Mouse (Mus musculus): ENCODE data around the gene Rac3. TPM values are rescaled to one million over a fixed set of nuclear protein-coding genes. Genes with fewer than 3 reads are reported as not detected.
"Not testable (repeated sequence)": the region's sequence is repeated elsewhere in the genome, so short reads cannot be mapped to it uniquely, and the experiment has no call there.

The Rac3 gene
- total RNA-seq, 2 experiments from 2014 or later = 0.83 to 1.4 TPM

DNA sequence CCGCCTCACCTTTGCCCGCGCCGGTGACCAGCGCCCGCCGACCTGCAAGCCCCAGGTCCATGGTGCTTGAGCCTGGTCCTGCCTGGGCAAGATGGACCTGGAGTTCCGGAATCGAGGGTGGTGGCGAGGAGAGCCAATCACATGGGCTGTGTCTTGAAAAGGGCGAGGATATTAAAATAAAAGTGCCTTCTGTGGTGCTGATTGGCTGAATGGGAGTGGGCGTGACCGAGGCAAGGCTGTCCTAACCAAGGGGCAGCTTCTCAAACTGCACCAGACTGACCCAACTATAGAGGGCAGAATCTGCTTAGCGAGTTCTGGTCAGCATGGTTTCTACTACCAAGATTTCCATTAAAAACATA lies 5.9 kb downstream of the Rac3 start, which contains the start of gene Dcxr:
TSS of gene Dcxr (minus strand) at position 113 of the 359 bp plus-strand sequence.
- peak; percentile 88 for ATAC-seq (ENCODE audit: poor library complexity, severe bottlenecking)

DNA sequence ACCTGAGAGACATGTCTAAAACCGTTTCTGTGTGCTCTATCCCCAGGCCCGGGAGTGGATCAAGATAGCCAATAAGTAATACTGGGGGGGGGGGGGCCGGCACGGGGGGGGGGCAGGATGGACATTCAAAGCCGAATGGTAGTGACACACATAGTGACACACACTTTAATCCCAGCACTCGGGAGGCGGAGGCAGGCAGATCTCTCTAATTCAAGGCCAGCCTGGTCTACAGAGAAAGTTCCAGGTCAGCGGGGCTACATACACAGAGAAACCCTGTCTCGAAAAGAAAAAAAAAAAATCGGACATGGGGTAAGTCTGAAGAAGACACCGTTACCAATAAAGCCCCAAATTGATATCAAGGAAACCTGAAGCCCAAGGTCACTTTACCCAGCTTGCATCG lies 6.3 kb downstream of the Rac3 start:
- ATAC-seq (ENCODE audit: poor library complexity, severe bottlenecking) = no peak

DNA sequence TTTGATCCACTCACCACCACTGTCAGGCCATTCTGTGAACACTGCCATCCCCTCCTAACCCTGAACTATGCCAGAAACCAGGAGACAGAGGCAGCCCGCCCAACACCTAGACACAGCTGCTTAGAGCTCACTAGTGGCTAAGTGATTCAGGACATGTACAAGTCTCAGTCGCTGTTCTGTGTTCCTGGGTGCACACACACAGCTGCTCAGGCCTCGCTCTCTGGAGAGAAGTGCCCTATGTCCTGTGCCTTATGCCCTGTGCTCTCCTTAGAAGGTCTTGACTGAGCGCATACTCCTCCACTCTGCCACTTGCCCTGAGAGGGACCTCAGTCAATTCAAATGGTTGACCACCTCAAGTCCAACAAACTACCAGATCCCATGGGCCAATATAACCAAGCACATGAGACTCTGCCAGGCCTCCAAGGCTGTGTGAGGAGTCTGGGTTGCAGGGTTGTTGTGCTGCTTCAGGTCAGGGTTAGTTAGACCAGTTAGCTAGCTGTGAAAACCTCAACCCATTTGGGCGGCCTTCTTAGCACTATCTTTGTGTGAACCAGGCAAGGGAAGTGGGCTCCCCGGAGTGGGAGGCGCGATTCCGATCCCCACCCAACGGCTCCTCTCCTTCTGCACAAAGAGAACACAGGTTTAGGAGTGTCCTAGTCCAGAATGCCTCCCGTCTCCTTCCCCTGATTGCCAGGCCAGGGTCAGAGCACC lies 7.4 kb downstream of the Rac3 start:
- ATAC-seq (ENCODE audit: poor library complexity, severe bottlenecking) = no peak

DNA sequence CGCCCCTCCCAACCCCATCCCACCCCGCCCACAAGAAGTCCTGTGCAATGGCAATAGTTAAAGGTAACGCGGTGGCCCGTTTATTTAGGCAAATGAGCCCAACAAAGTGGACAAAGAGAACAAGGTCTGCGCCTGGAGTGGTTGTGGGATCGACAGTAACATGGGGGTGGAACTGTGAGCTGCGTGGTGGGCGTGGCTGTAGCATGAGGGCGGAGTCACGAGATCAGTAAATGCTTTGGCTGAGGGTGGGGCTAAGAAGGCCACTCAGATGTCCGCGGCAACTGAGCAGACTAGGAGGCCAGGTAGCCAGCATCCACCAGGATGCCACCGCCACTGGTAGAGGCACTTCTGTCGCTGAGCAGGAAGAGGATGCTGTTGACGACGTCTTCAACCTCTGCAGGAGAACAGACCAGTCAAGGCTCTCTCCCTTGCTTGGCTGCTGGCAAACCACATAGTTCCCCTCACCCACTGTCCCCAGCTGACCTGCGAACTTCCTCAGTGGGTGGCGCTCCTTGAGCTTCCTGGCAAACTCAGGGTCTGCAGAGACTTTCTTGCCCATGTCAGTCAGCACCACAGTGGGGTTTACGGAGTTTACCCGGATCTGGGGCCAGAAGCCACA lies 8.3 kb downstream of the Rac3 start:
- peak; percentile 75 for ATAC-seq (ENCODE audit: poor library complexity, severe bottlenecking)

DNA sequence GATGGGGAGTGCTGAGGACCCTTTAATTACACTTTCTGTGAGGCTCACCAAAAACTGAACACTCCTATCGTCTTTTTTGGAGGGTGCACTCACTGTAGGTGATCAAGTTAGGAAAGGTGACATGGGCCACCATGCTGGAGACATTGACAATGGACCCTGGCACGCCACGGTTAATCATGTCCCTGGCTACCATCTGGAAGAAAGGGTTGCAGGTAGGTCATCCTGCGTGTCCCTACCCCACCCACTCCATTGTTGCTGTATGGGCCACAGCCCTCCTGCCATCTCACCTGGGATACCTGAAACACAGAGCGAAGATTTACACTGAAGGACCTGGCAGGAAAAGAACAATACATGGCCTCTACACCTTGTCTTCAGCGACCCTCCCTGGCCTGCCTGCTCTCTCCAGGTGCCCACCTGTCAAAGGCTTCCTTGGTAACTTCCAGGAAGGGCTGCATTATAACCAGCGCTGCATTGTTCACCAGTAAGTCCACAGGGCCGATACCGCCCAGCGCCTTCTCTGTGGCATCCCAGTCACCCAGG lies 9.1 kb downstream of the Rac3 start:
- no peak for ATAC-seq (ENCODE audit: poor library complexity, severe bottlenecking)

DNA sequence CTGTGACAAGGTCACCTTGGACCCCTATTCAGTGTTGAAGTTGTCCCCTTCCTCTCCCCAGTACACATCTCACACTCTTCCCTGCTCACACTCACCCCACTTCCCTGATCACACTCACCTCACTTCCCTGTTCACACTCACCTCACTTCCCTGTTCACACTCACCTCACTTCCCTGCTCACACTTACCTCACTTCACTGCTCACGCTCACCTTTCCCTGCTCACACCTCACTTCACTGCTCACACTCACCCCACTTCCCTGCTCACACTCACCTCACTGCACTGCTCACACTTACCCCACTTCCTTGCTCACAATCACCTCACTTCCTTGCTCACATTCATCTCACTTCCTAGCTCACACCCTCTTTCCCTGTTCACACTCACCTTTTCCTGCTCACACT lies 10.1 kb downstream of the Rac3 start:
- no peak for ATAC-seq (ENCODE audit: poor library complexity, severe bottlenecking)

DNA sequence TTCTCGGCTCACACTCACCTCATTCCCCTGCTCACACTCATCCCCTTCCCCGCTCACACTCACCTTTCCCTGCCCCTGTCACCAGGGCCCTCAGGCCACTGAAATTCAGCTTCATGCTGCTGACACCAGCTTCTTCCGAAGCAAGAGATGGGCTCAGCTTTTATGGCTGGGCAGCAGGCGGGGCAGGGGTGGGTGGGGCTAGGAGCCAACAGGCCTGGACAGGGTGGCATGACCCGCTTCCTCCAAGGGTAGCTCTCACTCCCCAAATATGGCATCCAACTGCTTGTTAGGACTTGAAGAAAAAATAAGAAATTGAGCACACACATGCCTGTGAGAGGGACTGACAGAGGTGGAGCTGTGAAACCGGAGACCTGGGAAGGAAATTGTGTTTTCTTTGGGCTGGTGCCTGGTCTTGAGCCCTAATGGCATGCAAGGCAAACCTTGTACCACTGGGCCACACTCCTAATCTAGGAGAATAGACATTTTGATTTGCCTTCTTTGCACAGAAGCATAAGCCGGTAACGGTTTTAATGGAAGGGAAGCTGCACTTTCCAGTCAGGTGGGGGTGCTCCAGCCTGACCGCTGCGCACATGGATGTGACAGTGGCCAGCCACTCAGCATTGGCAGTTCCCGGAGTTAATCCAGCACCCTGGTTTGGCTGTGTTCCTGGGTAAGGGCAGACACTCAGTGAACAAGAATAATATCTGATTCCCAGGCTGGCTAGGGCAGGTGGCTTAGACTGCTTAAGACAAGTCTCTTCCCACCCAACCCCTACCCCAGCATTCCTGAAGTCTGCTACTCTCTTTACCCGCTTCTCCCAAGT lies 10.8 kb downstream of the Rac3 start, which contains the start of gene Cbr2:
TSS of gene Cbr2 (minus strand) at position 257 of the 823 bp plus-strand sequence.
- ATAC-seq (ENCODE audit: poor library complexity, severe bottlenecking) = no peak

DNA sequence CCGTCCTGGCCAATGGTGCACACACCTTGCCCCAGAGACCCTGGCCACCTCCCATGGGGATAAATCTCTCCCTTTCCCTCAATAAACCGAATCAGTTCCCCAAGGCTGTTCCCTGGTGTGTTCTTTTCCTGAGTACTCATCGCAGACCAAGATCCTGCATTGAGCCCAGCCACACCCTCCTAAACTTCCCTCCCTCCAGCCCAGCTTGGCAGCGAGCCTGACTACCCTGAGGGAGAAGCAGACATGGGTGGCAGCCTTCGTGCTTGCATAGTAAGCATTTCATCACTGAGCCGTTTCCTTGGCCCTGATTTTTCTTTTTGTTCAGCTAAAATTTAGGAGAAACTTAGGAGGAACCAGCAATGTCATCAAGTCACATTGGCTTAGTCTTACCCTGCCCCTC lies 12.3 kb downstream of the Rac3 start:
- ATAC-seq (ENCODE audit: poor library complexity, severe bottlenecking) = peak; percentile 38; the same call in 1 of the 2 replicates

DNA sequence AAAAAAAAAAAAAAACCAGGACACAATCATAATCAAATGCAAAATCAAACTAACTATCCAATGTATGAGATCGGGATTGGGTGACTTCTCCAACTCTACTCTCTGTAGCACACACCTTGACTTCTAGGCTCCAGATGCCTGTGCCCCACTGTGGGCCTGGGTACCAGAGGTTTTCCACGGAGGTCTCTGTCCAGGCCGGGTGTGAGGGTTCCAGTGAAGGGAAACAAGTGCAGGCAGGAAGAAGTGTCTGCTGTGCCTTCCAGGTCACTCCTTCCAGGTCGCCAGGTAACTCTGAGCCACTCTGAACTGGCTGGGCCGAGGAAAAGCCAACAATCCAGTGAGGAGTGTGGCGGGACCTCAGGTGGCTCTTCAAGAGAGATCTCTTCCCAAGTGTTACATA lies 15.2 kb downstream of the Rac3 start:
- ATAC-seq (ENCODE audit: poor library complexity, severe bottlenecking) = no peak

DNA sequence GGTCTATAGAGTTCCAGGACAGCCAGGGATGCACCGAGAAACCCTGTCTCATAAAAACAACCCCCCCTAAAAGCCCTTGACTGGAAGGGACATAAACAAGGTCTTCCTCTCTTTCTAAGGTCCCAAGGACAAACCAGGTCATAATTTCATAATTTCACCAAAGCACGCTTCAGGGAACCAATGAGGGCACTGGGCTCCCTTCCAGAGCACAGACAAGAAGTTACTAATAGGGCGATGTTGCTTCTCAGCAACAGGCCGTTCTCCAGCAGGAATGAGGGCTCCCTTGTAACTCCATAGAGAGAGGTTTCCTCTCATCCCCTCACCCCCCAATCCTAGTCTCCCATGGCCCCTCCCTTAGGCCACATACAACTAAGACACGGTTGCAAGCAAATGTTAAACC lies 19.7 kb downstream of the Rac3 start:
- no peak for ATAC-seq (ENCODE audit: poor library complexity, severe bottlenecking)

DNA sequence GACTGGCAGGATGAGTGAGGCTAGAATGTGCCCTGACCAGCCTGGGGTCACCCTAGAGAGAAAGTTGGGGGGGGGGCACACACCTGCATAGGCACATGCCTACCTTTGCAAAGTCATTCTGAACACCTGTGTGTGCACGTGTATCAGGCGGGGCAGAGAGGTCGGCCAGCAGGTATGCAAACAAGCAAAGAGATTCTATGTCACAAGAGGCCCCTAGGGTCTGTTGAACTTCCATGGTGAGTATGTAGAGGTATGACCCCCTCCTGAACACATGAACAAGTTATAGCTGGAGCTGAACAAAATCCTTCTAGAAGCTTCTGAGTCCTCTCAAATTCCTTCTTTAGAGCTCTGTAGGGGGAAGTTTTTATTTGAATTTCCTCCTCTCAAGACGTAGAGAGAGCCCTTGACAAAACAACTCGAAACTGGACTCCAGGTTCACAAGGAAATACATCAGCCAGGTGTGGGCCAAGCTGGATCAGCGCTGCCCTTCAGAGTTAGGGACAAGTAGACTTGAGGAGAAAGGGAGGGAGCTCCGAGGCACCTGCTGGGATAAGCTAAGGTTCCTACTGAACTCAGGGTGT lies 22.9 kb downstream of the Rac3 start:
- no peak for ATAC-seq (ENCODE audit: poor library complexity, severe bottlenecking)

DNA sequence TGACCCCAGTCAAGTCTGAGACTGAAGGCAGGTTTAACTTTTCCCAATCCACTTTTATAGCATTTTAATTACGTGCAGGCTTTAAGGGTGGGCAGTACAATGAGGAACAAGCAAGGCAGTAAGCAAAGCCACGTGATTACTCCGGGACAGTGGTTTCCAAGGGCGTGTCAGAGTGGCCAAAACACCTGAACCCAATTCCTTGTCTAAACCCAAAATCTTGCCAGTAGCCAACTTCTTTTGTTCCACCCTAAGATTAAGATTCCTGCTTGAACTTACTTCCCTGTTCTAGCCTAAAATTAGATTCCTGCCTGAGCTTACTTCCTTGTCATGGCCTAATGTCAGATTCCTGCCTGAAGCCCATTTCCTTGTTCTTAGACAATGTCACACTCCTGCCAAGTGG lies 26.7 kb downstream of the Rac3 start:
- ATAC-seq (ENCODE audit: poor library complexity, severe bottlenecking) = no peak

DNA sequence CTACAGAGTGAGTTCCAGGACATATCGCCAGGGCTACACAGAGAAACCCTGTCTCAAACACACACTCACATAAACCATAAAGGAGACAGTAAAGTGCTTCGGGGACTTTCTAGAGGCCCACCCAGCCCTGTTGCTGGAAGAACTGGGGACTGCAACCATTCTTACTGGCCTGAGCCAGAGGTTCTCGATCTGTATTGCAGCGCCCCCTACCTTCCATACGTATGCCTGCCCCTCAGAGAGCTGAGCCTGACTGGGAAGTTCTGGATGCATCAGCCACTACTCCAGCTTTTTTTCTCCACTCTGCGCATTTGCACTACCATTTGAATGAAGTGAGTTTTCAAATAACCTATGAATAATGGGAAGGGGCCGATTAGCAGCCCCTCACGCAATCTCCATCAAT lies 28.2 kb downstream of the Rac3 start:
- ATAC-seq (ENCODE audit: poor library complexity, severe bottlenecking) = peak; percentile 84

DNA sequence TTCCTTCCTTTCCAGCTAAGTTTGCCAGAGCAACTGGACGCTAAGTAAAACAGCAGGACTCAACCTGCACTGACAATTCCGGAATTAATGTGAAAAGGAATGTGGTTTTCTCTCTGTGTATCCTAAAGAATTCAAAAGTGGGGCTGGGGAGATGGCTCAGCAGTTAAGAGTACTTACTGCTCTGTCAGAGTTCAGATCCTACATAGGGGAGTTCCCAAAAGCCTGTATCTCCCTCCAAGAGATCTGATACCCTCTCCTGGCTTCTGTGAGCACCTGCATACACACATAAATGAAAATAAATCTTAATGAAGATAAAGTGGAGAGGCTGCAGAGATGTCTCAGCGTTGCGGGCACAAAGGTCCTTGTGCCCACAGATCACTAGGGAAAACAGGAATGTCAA lies 30.3 kb downstream of the Rac3 start:
- no peak for ATAC-seq (ENCODE audit: poor library complexity, severe bottlenecking)

DNA sequence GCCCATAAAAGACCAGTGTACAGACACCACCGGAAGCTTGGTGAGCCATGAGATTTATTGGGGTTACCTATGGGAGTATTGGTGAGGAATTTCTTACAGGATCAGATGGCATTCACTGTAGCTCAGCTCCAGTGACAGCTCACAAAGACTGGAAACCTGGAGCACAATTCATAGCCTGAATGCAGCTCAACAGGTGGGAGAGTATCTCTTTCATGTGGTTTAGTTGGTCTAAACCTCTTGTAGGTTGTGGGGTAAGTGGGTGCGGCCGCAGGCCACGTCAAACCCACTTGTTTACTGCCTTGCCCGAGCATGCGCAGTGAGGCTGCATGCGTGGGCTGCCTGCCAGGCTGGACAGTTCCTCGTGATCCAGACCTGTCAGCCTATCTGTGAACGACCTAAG lies 39.0 kb downstream of the Rac3 start:
- no peak for ATAC-seq (ENCODE audit: poor library complexity, severe bottlenecking)

DNA sequence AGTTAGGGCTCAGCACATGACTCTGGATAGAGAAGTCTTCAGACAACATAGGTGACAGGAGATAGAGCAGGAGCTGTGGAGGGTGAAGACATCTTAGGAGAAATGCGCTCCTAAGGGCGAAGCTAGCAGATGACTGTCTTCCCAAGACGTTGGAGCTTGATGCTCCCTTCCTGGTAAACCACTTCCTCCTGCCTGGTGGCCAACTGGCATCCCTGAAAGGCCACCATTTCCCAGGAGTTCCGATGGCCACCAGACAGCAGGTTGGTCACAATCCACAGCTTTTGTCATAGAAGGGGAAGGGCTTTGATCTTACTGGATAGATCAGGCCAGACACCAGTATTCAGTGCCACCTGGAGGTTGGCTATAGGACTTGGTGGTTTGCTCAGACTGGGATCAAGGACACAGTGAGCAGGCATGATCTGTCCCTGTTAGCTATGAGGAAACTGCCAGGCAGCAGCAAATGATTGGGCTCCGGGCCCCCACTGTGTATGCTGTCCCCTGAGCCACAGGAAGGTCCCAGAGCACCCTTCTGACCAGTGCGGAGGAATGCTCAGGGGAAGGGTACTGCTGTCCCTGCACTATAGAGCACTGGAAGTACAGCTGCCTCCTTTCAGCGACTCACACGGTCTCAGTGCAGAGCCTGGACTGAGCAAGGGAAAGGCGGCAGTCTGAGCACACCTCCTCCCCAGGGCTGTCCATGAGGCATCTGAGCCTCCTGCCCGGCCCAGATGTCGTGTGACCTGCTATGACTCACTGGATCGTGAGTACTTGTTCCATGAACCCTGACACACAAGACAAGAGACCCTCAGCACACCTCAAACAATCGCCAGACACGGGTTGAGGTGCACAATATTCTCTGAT lies 40.8 kb downstream of the Rac3 start:
- no peak for ATAC-seq (ENCODE audit: poor library complexity, severe bottlenecking)

DNA sequence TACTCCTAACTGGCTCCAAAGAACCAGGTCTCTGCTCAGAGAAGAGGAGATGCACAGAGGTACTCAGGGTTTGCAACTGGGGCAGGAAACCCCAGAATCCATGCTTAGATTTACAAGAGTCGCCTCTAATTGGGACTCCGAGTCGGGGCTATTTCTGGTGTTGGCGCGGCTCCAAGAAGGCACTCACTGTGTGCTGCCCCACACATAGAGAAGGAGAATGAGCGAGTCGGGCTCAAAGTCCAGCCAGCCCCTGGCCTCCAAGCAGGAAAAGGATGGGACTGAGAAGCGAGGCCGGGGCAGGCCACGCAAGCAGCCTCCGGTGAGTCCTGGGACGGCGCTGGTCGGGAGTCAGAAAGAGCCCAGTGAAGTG lies 41.4 kb downstream of the Rac3 start, which contains the start of gene Hmga1b:
TSS of gene Hmga1b (plus strand) at position 123 of the 370 bp plus-strand sequence.
- not testable (repeated sequence) for ATAC-seq (ENCODE audit: poor library complexity, severe bottlenecking)

DNA sequence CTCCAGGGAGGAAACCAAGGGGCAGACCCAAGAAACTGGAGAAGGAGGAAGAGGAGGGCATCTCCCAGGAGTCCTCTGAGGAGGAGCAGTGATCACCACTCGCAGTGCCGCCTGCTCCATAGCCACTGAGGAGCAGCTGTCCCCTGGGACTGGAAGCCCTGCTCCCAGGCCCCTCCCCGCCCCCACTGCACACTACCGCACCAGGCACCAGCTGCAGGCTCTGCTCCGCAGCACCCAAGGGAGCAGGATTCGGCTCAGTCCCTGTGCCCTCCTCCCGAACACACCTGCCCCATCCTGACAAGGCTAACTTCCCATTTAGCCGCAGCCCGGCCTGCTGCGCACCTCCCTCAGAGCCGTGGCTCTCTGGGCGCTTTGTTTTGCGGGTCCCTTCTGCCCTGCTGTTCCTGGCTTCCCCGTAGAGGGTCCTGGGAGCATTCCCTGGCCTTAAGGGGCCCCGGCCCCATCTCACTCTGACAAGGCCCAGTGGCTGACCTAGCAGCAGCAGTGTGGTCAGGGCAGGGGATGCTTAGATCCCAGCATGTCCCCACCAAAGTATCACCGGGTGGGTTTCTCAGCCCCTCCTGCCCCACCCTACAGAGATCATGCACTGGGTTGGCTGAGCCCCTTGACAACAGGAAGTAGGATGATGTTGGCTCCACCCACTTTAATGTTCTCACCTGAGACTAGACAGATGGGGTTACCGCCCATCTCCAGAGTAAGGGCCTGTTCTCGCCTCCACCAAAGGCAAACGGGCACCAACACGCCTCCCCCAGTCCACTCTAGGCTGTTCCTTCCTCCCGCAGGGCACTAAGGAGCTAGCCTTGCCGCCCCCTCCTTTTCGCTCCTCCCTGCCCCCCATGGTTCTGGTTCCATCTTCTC lies 42.1 kb downstream of the Rac3 start:
- ATAC-seq (ENCODE audit: poor library complexity, severe bottlenecking) = 0 out of 2 replicates have a peak, but pooled peaks have one; percentile 6

DNA sequence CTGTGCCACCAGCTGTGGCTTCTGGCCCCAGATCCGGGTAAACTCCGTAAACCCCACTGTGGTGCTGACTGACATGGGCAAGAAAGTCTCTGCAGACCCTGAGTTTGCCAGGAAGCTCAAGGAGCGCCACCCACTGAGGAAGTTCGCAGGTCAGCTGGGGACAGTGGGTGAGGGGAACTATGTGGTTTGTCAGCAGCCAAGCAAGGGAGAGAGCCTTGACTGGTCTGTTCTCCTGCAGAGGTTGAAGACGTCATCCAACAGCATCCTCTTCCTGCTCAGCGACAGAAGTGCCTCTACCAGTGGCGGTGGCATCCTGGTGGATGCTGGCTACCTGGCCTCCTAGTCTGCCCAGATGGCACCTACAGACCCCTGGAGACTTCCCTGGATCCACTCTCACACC lies 45.8 kb downstream of the Rac3 start:
- ATAC-seq (ENCODE audit: poor library complexity, severe bottlenecking) = peak; percentile 97
